Mouse (Mus musculus) B cell, adult (primary cell): ENCODE data around the gene 1700001C19Rik. TPM values are rescaled to one million over a fixed set of nuclear protein-coding genes. Genes with fewer than 3 reads are reported as not detected.

ENCODE experiments used
- total RNA-seq: library from RNA; stranded (reverse); gene quantifications from 4 replicates; pipeline ENCODE4 v1.2.4, GENCODE M21; 2023; ENCODE audit not compliant: inconsistent age

Gene 1700001C19Rik
- not detected in 4 replicates for total RNA-seq

DNA sequence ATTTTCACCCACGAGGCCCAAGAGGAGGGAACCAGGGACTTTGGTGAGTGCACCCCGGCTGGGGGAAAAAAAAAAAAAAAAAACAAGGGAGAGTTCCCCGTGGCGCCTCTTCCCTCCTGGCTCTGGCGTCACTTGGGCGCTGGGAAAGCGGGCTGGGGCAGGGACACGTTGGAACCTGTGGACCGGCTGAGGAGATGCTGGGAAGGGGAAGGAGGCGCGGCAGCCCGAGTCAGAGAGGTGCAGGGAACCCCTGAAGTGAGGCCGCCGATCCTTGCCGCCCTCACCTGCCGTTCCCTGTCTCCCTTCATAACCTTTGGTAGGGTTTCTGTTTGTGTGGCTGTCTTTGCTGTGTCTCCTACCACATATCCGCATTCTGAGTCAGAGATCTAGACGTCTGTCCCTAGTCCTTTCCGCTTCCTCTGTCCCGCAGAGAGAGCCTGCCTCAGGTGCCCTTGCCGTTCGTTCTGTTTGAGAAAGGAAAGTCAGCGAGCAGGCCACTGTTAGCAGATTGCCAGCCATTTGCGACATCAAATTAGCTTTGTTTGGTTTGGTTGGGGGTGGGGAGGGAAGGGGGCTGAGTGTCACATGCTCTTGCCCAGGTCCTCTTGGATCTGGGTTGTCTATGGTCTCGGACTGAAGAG is at the start of gene 1700001C19Rik:
TSS of gene 1700001C19Rik (minus strand) at position 470 of the 641 bp plus-strand sequence.

GRCm38 (mm10) chr17:47436156-47436906 is 845 bp downstream of the 1700001C19Rik start, which contains the start of gene AI661453:
Gene AI661453, plus strand, starts transcription at chr17:47436615.

GRCm38 (mm10) chr17:47400451-47400850 is 36.7 kb downstream of the 1700001C19Rik start, which contains the start of gene Guca1a:
Gene Guca1a, minus strand, starts transcription at chr17:47400584.

DNA sequence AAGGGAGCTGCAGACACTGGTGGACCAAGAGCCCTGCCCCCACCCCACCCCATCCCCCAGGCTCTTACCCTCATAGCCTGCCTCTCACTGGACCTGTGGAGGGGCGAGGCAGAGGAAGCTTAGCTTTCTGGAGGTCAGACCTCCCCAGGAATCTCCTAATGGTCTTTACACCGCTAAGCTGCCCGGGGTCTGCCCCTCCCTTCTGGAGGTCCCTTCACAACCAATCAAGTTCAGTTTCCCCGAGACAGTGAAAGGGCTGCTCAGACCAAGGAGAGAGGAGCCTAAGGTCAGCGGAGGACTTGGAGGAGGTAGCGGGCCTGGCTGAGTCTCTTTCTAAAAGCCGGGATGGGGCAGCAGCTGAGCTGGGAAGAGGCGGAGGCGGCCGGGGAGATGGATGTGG is 52.0 kb downstream of the 1700001C19Rik start, which contains the start of gene Guca1b:
TSS of gene Guca1b (plus strand) at position 249 of the 400 bp plus-strand sequence.

GRCm38 (mm10) chr17:47368401-47369086 is 68.6 kb downstream of the 1700001C19Rik start, which contains the start of gene Mrps10:
Gene Mrps10, plus strand, starts transcription at chr17:47368887.

Other genes with a start within 250 kb of the 1700001C19Rik start
- 17.2 to 24.5 TPM (median 21.7 TPM) in 4 replicates for gene Mrps10, start 68.5 kb downstream of the 1700001C19Rik start, total RNA-seq
- 2.0 to 3.0 TPM (median 2.3 TPM) in 4 replicates for gene Guca1b, start 52.0 kb downstream of the 1700001C19Rik start, total RNA-seq
- gene Guca1a, start 36.8 kb downstream of the 1700001C19Rik start, total RNA-seq, result not detected in 4 replicates
- gene AI661453, start 761 bp downstream of the 1700001C19Rik start, total RNA-seq, result not detected in 4 replicates
- gene Taf8, start 64.9 kb upstream of the 1700001C19Rik start, total RNA-seq, result 64.3 to 80.1 TPM (median 73.3 TPM) in 4 replicates
- 206 to 221 TPM (median 211 TPM) in 4 replicates for gene Ccnd3, start 67.7 kb upstream of the 1700001C19Rik start, total RNA-seq
- gene Bysl, start 174.1 kb upstream of the 1700001C19Rik start, total RNA-seq, result 12.7 to 14.2 TPM (median 13.2 TPM) in 4 replicates
- gene Med20, start 174.2 kb upstream of the 1700001C19Rik start, total RNA-seq, result 59.2 to 69.9 TPM (median 62.6 TPM) in 4 replicates
- 2.5 to 5.6 TPM (median 2.9 TPM) in 4 replicates for gene Gm20517, start 174.2 kb upstream of the 1700001C19Rik start, total RNA-seq
- gene Usp49, start 193.3 kb upstream of the 1700001C19Rik start, total RNA-seq, result 3.5 to 6.8 TPM (median 5.3 TPM) in 4 replicates